Mouse (Mus musculus) heart, embryonic 11.5 days (tissue): ENCODE measurements around the gene Stk39. TPM values are rescaled to one million over a fixed set of nuclear protein-coding genes. Genes with fewer than 3 reads are reported as not detected.

ENCODE experiments used
- ATAC-seq: fragments of 200-750 bp; cut with Nextera tagmentation; replicated peaks from 2 replicates; pipeline ENCODE4 v1.8.0; 2017; ENCODE audit warnings: moderate library complexity; ENCODE audit not compliant: insufficient number of reproducible peaks, low FRiP score, low TSS enrichment
- H3K27ac ChIP-seq: fragments of 300-500 bp; sonication (generic); 2 replicates; pipeline ENCODE4 v1.5.1; 2014; ENCODE audit warnings: mild to moderate bottlenecking, low read depth, low read length
- H3K27me3 ChIP-seq: fragments of 300-500 bp; sonication (generic); 2 replicates; pipeline ENCODE4 v1.6.1; 2014; ENCODE audit warnings: mild to moderate bottlenecking, low read length, mixed read lengths; ENCODE audit not compliant: control insufficient read depth, insufficient read depth
- H3K36me3 ChIP-seq: fragments of 300-500 bp; sonication (generic); 2 replicates; pipeline ENCODE4 v1.6.1; 2014; ENCODE audit warnings: mild to moderate bottlenecking, low read length, moderate library complexity, mixed read lengths; ENCODE audit not compliant: control insufficient read depth, insufficient read depth
- H3K4me1 ChIP-seq: fragments of 300-500 bp; sonication (generic); 2 replicates; pipeline ENCODE4 v1.6.1; 2014; ENCODE audit warnings: low read length; ENCODE audit not compliant: control insufficient read depth, insufficient read depth
- H3K4me2 ChIP-seq: fragments of 300-500 bp; sonication (generic); 2 replicates; pipeline ENCODE4 v1.6.1; 2014; ENCODE audit warnings: mild to moderate bottlenecking, moderate library complexity
- H3K4me3 ChIP-seq: fragments of 300-500 bp; sonication (generic); 2 replicates; pipeline ENCODE4 v1.5.1; 2014; ENCODE audit warnings: low read depth, low read length
- H3K9ac ChIP-seq: fragments of 300-500 bp; sonication (generic); 2 replicates; pipeline ENCODE4 v1.6.1; 2014; ENCODE audit warnings: mild to moderate bottlenecking, low read depth, low read length, moderate library complexity
- H3K9me3 ChIP-seq: fragments of 300-500 bp; sonication (generic); replicated peaks from 2 replicates; pipeline ENCODE4 v1.6.1; 2016; ENCODE audit warnings: low read length; ENCODE audit not compliant: control insufficient read depth
- WGBS: fragments of 180-500 bp; shearing (Covaris S2); extraction: QIAGEN DNeasy Blood & Tissue Kit; methylation state at CpG from one replicate; pipeline ENCODE4 v1.1.7; 2014; ENCODE audit not compliant: insufficient replicate concordance; 5-methylcytosine and 5-hydroxymethylcytosine counted together
- polyA plus RNA-seq: library from polyadenylated mRNA; unstranded; fragments of >200 nt; fragmentation: Nextera tagmentation; extraction: Ambion mirVana; gene quantifications from 2 replicates; pipeline ENCODE4 v1.2.1, GENCODE M21; 2014

Stk39 gene
- polyA plus RNA-seq, 1 experiment from 2014 or later: 58.3 TPM

GRCm38 (mm10) chr2:68387824-68388582 lies 84.1 kb downstream of the Stk39 start:
- Histone ChIP-seq H3K4me3 (no peak overlapping the region), H3K4me1 (peaks cover 19% of the 10 kb centered on the region), H3K9me3 (no peaks in the 10 kb centered on the region), H3K36me3 (no peaks in the 10 kb centered on the region), H3K9ac (no peak overlapping the region), H3K27me3 (no peaks in the 10 kb centered on the region), H3K27ac (no peak overlapping the region), H3K4me2 (no peak overlapping the region)
- no peak for ATAC-seq
- WGBS: 88% methylated on average over 14 of the region's 14 CpGs

GRCm38 (mm10) chr2:68386313-68386863 lies 85.7 kb downstream of the Stk39 start:
- Histone ChIP-seq H3K9ac (no peak overlapping the region), H3K4me1 (peaks cover 34% of the 10 kb centered on the region), H3K9me3 (no peaks in the 10 kb centered on the region), H3K27ac (peak overlapping the region; percentile 46), H3K36me3 (no peaks in the 10 kb centered on the region), H3K27me3 (no peaks in the 10 kb centered on the region), H3K4me3 (no peak overlapping the region), H3K4me2 (no peak overlapping the region)
- 81% methylated on average over 10 of the region's 10 CpGs for WGBS
- no peak for ATAC-seq

- peak overlapping the region; percentile 46 for H3K27ac ChIP-seq
- H3K4me3 ChIP-seq: no peak overlapping the region
- no peak overlapping the region for H3K4me2 ChIP-seq
- no peaks in the 10 kb centered on the region for H3K36me3 ChIP-seq
- no peak for ATAC-seq
- whole genome bisulfite sequencing: 75% methylated on average over 9 of the region's 9 CpGs
- peaks cover 37% of the 10 kb centered on the region for H3K4me1 ChIP-seq
- H3K27me3 ChIP-seq: no peaks in the 10 kb centered on the region
- H3K9ac ChIP-seq: no peak overlapping the region
- no peaks in the 10 kb centered on the region for H3K9me3 ChIP-seq
Measured at GRCm38 (mm10) chr2:68385654-68386312, 86.3 kb downstream of the Stk39 start.

- Histone ChIP-seq H3K4me3 (no peak overlapping the region), H3K27me3 (no peaks in the 10 kb centered on the region), H3K4me2 (no peak overlapping the region), H3K9ac (no peak overlapping the region), H3K36me3 (no peaks in the 10 kb centered on the region), H3K27ac (no peak overlapping the region), H3K9me3 (no peaks in the 10 kb centered on the region), H3K4me1 (peaks cover 55% of the 10 kb centered on the region)
- WGBS: 80% methylated on average over 4 of the region's 4 CpGs
- no peak for ATAC-seq
Measured at GRCm38 (mm10) chr2:68383964-68384363, 88.1 kb downstream of the Stk39 start.

GRCm38 (mm10) chr2:68382394-68383059 lies 89.5 kb downstream of the Stk39 start:
- WGBS: 65% methylated on average over 11 of the region's 11 CpGs
- Histone ChIP-seq H3K27me3 (no peaks in the 10 kb centered on the region), H3K4me2 (no peak overlapping the region), H3K36me3 (no peaks in the 10 kb centered on the region), H3K27ac (no peak overlapping the region), H3K9me3 (no peaks in the 10 kb centered on the region), H3K9ac (no peak overlapping the region), H3K4me1 (peaks cover 67% of the 10 kb centered on the region), H3K4me3 (no peak overlapping the region)
- ATAC-seq: no peak

- Histone ChIP-seq H3K36me3 (no peaks in the 10 kb centered on the region), H3K9me3 (no peaks in the 10 kb centered on the region), H3K27ac (no peak overlapping the region), H3K4me2 (no peak overlapping the region), H3K27me3 (no peaks in the 10 kb centered on the region), H3K4me1 (peaks cover 73% of the 10 kb centered on the region), H3K9ac (no peak overlapping the region), H3K4me3 (no peak overlapping the region)
- WGBS: 80% methylated on average over 4 of the region's 4 CpGs
- no peak for ATAC-seq
Measured at GRCm38 (mm10) chr2:68381881-68382280, 90.2 kb downstream of the Stk39 start.

GRCm38 (mm10) chr2:68381205-68381604 lies 90.9 kb downstream of the Stk39 start:
- no peak overlapping the region for H3K9ac ChIP-seq
- H3K27me3 ChIP-seq: no peaks in the 10 kb centered on the region
- peaks cover 73% of the 10 kb centered on the region for H3K4me1 ChIP-seq
- H3K4me2 ChIP-seq: no peak overlapping the region
- H3K27ac ChIP-seq: no peak overlapping the region
- ATAC-seq: no peak
- 61% methylated on average over 6 of the region's 6 CpGs for WGBS
- H3K4me3 ChIP-seq: no peak overlapping the region
- no peaks in the 10 kb centered on the region for H3K9me3 ChIP-seq
- no peaks in the 10 kb centered on the region for H3K36me3 ChIP-seq

GRCm38 (mm10) chr2:68379631-68380030 lies 92.4 kb downstream of the Stk39 start:
- H3K4me3 ChIP-seq: no peak overlapping the region
- H3K4me2 ChIP-seq: no peak overlapping the region
- H3K9me3 ChIP-seq: no peaks in the 10 kb centered on the region
- no peaks in the 10 kb centered on the region for H3K36me3 ChIP-seq
- peak overlapping the region; percentile 86 for H3K27ac ChIP-seq
- ATAC-seq: 0 out of 2 replicates have a peak, but pooled peaks have one; percentile 43
- H3K27me3 ChIP-seq: no peaks in the 10 kb centered on the region
- H3K9ac ChIP-seq: no peak overlapping the region; the same call in 1 of the 2 replicates
- 35% methylated on average over 11 of the region's 11 CpGs for WGBS
- peaks cover 70% of the 10 kb centered on the region for H3K4me1 ChIP-seq
